Mouse (Mus musculus): Measurements from ENCODE around the gene Olfr1225. TPM values are rescaled to one million over a fixed set of nuclear protein-coding genes. Genes with fewer than 3 reads are reported as not detected.
"Not testable (repeated sequence)": the region's sequence is repeated elsewhere in the genome, so short reads cannot be mapped to it uniquely, and the experiment has no call there.

Olfr1225 gene
- polyA plus RNA-seq (2015; fragmentation: Nextera tagmentation; extraction: Ambion mirVana), result not detected in 2 replicates

DNA sequence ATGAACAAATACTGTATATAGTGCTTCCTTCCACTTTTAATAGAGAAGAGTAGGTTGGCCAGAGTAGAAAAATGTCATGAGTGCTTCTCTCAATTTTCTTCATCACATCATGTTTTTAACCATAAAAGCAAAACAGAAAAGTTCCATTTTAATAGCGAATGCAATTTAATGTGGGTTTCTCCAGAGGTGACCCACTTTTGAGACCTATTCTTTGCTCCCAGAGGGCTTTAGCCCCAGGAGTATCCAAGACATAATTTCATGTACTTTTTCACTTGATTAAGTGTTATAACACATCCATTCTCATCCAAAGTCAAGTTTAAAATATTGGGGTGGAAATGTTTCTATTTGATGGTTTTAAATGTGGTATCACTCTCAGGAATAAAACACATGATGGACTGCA is at the start of gene Olfr1225:
Gene Olfr1225 (minus strand): TSS at position 101 of the 400 bp plus-strand sequence.
- 88% methylated on average over 1 of the region's 1 CpGs for WGBS
- Histone ChIP-seq H3K27ac (ENCODE audit: low read depth, low read length) (no peak within 1 kb of the TSS), H3K4me1 (replicated peaks; ENCODE audit: control insufficient read depth, insufficient read depth, low read length) (no peaks in the 10 kb centered on the region), H3K9me3 (ENCODE audit: control insufficient read depth) (no peaks in the 10 kb centered on the region), H3K4me3 (ENCODE audit: low read depth, low read length) (no peak within 1 kb of the TSS), H3K36me3 (ENCODE audit: control insufficient read depth, insufficient read depth) (no peaks in the 10 kb centered on the region), H3K4me2 (replicated peaks; ENCODE audit: low read depth) (no peak within 1 kb of the TSS), H3K9ac (ENCODE audit: low read depth, low read length) (no peak within 1 kb of the TSS), H3K27me3 (replicated peaks; ENCODE audit: control insufficient read depth, insufficient read depth, low read length) (no peaks in the 10 kb centered on the region)
- ATAC-seq, result no peak
- no peak for TF ChIP-seq CTCF (IDR thresholded peaks at IDR 0.05; ENCODE audit: low read depth)

DNA sequence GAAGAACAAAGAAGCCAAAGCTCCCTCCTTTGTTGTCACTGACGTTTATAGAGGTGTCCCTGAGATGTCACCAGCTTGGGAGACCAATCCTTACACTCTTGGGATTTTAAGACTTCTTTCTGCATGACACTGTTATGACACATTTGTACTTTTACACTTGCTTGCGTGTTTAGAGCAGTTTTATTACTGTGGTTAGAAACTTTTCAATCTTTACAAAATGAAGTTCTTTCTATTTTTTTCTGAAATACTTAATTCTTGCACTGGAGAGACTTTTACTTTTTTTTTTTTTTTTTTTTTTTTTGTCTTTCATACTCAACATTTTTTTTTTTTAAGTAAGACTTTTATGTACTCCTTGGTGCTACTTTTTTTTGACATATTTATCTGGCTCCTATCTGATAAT is 25.5 kb upstream of the Olfr1225 start, which contains the start of gene Olfr1226:
Gene Olfr1226 (minus strand): TSS at position 101 of the 400 bp plus-strand sequence.
- Histone ChIP-seq H3K4me3 (ENCODE audit: low read depth, low read length) (no peak within 1 kb of the TSS), H3K27ac (ENCODE audit: low read depth, low read length) (no peak within 1 kb of the TSS), H3K36me3 (ENCODE audit: control insufficient read depth, insufficient read depth) (no peaks in the 10 kb centered on the region), H3K9ac (ENCODE audit: low read depth, low read length) (no peak within 1 kb of the TSS), H3K4me1 (replicated peaks; ENCODE audit: control insufficient read depth, insufficient read depth, low read length) (no peaks in the 10 kb centered on the region), H3K9me3 (ENCODE audit: control insufficient read depth) (no peaks in the 10 kb centered on the region), H3K4me2 (replicated peaks; ENCODE audit: low read depth) (no peak within 1 kb of the TSS), H3K27me3 (replicated peaks; ENCODE audit: control insufficient read depth, insufficient read depth, low read length) (no peaks in the 10 kb centered on the region)
- no peak for TF ChIP-seq CTCF (IDR thresholded peaks at IDR 0.05; ENCODE audit: low read depth)
- no peak for ATAC-seq
- 70% methylated on average over 2 of the region's 2 CpGs for WGBS

DNA sequence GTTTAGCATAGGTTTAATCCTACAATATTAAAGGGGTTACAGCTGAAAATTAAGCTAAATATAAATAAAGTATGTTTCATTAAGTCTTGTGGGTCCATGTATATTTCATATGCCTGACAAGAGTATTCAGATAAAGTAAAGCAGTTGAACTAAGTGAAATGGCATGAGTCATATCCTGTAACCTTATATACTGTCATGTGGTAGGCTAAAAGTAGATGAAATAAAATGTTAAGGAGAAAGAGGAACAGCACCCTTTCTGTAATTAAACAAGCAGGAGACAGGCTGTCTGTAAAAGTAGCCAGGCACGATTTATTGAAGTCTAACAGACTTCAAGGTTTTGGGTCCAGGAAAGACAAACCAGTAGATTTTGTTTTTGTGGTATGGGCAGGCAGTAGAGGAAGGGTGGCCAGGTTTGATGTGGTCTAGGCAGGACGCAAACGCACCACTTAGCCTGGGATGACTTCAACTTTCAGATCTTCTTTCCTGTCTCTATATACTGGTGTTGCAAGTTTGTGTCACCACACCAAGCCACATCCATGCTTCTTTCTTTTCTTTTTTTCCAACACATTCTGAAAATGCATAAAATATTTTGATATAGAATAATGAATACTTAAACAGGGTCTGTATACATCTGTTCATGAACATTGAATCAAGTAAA is 22.0 kb upstream of the Olfr1225 start:
- Histone ChIP-seq H3K9me3 (ENCODE audit: control insufficient read depth) (no peaks in the 10 kb centered on the region), H3K4me1 (replicated peaks; ENCODE audit: control insufficient read depth, insufficient read depth, low read length) (no peaks in the 10 kb centered on the region), H3K4me2 (replicated peaks; ENCODE audit: low read depth) (no peak overlapping the region), H3K4me3 (ENCODE audit: low read depth, low read length) (no peak overlapping the region), H3K36me3 (ENCODE audit: control insufficient read depth, insufficient read depth) (no peaks in the 10 kb centered on the region), H3K27ac (ENCODE audit: low read depth, low read length) (no peak overlapping the region), H3K27me3 (replicated peaks; ENCODE audit: control insufficient read depth, insufficient read depth, low read length) (no peaks in the 10 kb centered on the region), H3K9ac (ENCODE audit: low read depth, low read length) (no peak overlapping the region)
- 78% methylated on average over 3 of the region's 3 CpGs for WGBS
- no peak for TF ChIP-seq CTCF (IDR thresholded peaks at IDR 0.05; ENCODE audit: low read depth)
- ATAC-seq, result no peak

DNA sequence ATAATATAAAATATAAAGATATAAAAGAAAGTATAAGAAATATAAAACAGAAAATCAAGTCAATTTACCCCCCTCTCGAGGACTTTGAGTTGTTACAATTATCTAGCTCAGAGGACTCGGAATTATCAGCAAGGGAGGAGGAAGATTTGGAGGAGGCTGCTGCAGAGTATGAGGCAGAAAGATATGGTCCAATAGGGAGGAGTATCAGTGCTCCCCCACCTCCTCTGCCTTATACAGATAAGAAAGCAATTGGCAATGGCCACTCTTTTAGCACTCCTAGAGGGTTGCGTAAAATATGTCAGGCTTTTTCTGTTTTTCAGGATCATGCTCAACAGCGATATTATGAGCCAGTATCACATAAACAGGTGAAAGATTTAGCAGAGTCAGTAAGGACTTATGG is 9.8 kb downstream of the Olfr1225 start:
- H3K9me3 ChIP-seq (ENCODE audit: control insufficient read depth); H3K27ac ChIP-seq (ENCODE audit: low read depth, low read length); H3K4me2 ChIP-seq (replicated peaks; ENCODE audit: low read depth); H3K36me3 ChIP-seq (ENCODE audit: control insufficient read depth, insufficient read depth); ATAC-seq; H3K4me1 ChIP-seq (replicated peaks; ENCODE audit: control insufficient read depth, insufficient read depth, low read length); H3K9ac ChIP-seq (ENCODE audit: low read depth, low read length); H3K4me3 ChIP-seq (ENCODE audit: low read depth, low read length); H3K27me3 ChIP-seq (replicated peaks; ENCODE audit: control insufficient read depth, insufficient read depth, low read length): not testable (repeated sequence)
- WGBS, result 83% methylated on average over 4 of the region's 4 CpGs

DNA sequence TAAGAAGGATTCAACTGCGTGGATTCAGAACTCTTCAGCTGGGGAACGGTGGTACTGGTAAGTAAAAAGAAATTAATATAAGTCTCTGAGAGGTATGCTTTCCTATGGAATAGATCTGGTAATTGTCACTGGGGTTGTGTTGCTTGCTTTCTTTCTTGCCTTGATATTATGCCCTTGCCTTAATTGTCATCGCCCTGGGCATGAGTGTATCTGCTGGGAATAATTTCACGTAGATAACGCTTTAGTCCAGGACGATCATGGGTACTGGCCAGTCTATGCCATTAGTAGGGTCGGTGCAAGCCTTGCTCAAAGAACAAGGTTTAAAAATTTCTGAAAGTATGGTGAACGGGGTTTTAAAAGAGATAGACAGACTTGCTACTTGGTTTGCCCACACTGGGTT is 10.5 kb downstream of the Olfr1225 start, which contains the start of gene Olfr1224-ps1:
Gene Olfr1224-ps1 (minus strand): TSS at position 101 of the 400 bp plus-strand sequence.
- not testable (repeated sequence) for H3K27me3 ChIP-seq (replicated peaks; ENCODE audit: control insufficient read depth, insufficient read depth, low read length); H3K36me3 ChIP-seq (ENCODE audit: control insufficient read depth, insufficient read depth); H3K9me3 ChIP-seq (ENCODE audit: control insufficient read depth); H3K4me1 ChIP-seq (replicated peaks; ENCODE audit: control insufficient read depth, insufficient read depth, low read length); H3K9ac ChIP-seq (ENCODE audit: low read depth, low read length); H3K27ac ChIP-seq (ENCODE audit: low read depth, low read length); ATAC-seq; H3K4me3 ChIP-seq (ENCODE audit: low read depth, low read length); H3K4me2 ChIP-seq (replicated peaks; ENCODE audit: low read depth)
- 94% methylated on average over 8 of the region's 8 CpGs for WGBS

DNA sequence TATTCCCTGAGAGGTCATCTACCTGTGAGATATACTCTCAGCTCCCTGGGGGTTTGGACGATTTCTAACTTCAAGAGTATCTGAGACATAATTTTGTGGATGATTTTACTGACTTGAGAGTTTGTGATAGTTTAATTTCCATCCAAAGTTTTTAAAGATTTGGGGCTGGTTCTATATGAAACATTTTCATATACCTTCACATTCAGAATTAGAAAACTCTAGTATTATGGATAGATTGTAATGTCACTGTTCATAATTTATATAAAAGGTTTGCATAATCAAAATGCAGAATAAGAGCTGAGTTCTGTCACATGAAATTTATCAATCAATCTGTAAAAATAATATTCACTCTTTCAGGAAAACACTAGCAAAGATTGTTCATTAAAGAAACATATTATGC is 23.0 kb downstream of the Olfr1225 start, which contains the start of gene Olfr1223:
Gene Olfr1223 (minus strand): TSS at position 101 of the 400 bp plus-strand sequence.
- Histone ChIP-seq H3K36me3 (ENCODE audit: control insufficient read depth, insufficient read depth) (no peaks in the 10 kb centered on the region), H3K9me3 (ENCODE audit: control insufficient read depth) (no peaks in the 10 kb centered on the region), H3K9ac (ENCODE audit: low read depth, low read length) (no peak within 1 kb of the TSS), H3K27me3 (replicated peaks; ENCODE audit: control insufficient read depth, insufficient read depth, low read length) (no peaks in the 10 kb centered on the region), H3K27ac (ENCODE audit: low read depth, low read length) (no peak within 1 kb of the TSS), H3K4me1 (replicated peaks; ENCODE audit: control insufficient read depth, insufficient read depth, low read length) (no peaks in the 10 kb centered on the region), H3K4me2 (replicated peaks; ENCODE audit: low read depth) (no peak within 1 kb of the TSS), H3K4me3 (ENCODE audit: low read depth, low read length) (no peak within 1 kb of the TSS)
- ATAC-seq, result no peak
- TF ChIP-seq CTCF (IDR thresholded peaks at IDR 0.05; ENCODE audit: low read depth), result no peak
- 71% methylated on average over 1 of the region's 1 CpGs for WGBS
